In the genomic region with DNA sequence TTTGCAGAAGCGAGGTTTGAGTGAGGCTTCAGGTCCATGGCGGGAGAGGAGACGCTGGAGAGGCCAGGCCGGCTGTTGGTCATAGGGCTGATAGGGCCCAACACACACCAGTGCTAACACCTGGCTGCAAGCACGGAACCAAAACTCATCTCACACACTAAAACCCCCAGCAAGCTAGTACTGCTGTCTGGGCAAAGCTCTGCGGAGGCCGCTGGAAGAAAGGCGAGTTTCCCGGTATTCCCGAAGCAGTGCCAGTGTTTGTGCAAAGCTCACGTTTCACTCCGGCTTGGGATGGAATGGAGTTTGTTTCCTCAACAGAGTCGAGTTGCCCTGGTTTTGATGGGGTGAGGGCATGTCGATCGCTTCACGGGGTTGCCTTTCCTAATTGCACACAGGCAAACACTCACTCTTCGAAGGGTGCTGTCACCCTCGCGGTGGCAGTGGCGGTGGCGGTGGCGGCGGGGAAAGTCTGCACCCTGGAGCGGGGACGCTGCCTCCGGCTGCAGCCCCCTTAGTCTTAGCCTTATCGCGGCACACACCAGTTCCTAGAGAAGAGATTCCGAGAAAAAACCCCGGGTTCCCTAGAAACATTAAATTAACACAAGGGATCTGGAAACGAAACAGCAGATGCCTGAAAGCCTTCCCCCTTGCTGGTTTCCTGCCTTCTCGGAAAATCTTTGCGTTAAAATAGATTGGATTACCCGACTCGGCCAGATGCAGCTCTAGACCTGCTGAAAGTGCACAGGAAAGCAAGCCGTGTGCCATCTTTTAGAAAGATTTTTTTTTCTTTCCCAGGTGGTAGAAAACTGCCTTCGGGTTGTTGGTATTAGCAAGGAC, we compare ENCODE assay signal across 8 mouse cellular contexts. TPM values are rescaled to one million over a fixed set of nuclear protein-coding genes. Genes with fewer than 3 reads are reported as not detected.
DNase-seq lines count a peak whose midpoint lies in the region; ATAC-seq and TF ChIP-seq lines count a peak whose summit lies in the region.

No protein-coding gene starts in this region.

- peak; percentile 35 for TF ChIP-seq POLR2A in myocyte (IDR thresholded peaks at IDR 0.05; ENCODE audit: insufficient read length, low read depth)

- no peak for TF ChIP-seq CTCF in layer of hippocampus, adult 2 months (conservative IDR thresholded peaks at IDR 0.05)

- peak overlapping the region; percentile 79 for H3K27ac ChIP-seq in layer of hippocampus, adult 2 months
- no peak overlapping the region for H3K27ac ChIP-seq in liver, embryonic 12.5 days

- H3K4me3 ChIP-seq in layer of hippocampus, adult 2 months, result peak overlapping the region; percentile 53
- peak overlapping the region; percentile 44 for H3K4me3 ChIP-seq in liver, embryonic 12.5 days
- peak overlapping the region; percentile 16 for H3K4me3 ChIP-seq in myocyte

- intact Hi-C loops in gastrocnemius, postnatal 14 days (cut with DNase I; ENCODE audit: low total_unique reads), result loop anchor here (5.0 kb wide), 1 partner anchor 53 kb away; no protein-coding TSS in a partner anchor

- no peaks in the 10 kb centered on the region for H3K36me3 ChIP-seq in liver, embryonic 12.5 days
- H3K36me3 ChIP-seq in myocyte (ENCODE audit: control insufficient read depth, insufficient read depth), result no peaks in the 10 kb centered on the region

- peak in 1 of 2 experiments; percentile 18 for DNase-seq in layer of hippocampus, adult 2 months (ENCODE audit: low spot score in 2 of 2)
- no peak for DNase-seq in layer of hippocampus, adult 9-10 months (ENCODE audit: low spot score)
- peak; percentile 55 for DNase-seq in gastrocnemius, postnatal 14 days
- DNase-seq in induced T-regulatory cell, adult 2 months (ENCODE audit: low read depth), result peak; percentile 80
- DNase-seq in testis, postnatal 10 days (ENCODE audit: low spot score), result peak; percentile 64

- H3K4me1 ChIP-seq in liver, embryonic 12.5 days, result peaks cover 36% of the 10 kb centered on the region

- H3K9ac ChIP-seq in liver, embryonic 12.5 days, result peak overlapping the region; percentile 40

- H3K79me2 ChIP-seq in myocyte (ENCODE audit: control insufficient read depth, insufficient read depth), result no peaks in the 10 kb centered on the region

- peaks cover 50% of the 10 kb centered on the region for H3K27me3 ChIP-seq in liver, embryonic 12.5 days (replicated peaks)
- H3K27me3 ChIP-seq in myocyte (ENCODE audit: control insufficient read depth, insufficient read depth, insufficient read length), result no peaks in the 10 kb centered on the region

- no peaks in the 10 kb centered on the region for H3K9me3 ChIP-seq in liver, embryonic 12.5 days (replicated peaks)

- peak overlapping the region; percentile 66 for H3K4me2 ChIP-seq in liver, embryonic 12.5 days
- peak overlapping the region; percentile 77 for H3K4me2 ChIP-seq in myocyte (ENCODE audit: low read depth)

- H3ac ChIP-seq in myocyte (ENCODE audit: control insufficient read depth, insufficient read length), result no peak overlapping the region

- peak; percentile 63 for ATAC-seq in common myeloid progenitor, adult 5-6 weeks (replicated peaks; ENCODE audit: low read depth, poor library complexity, severe bottlenecking)
- peak; percentile 63 for ATAC-seq in liver, embryonic 12.5 days

- 5% methylated on average over 37 of the region's 37 CpGs for WGBS in liver, embryonic 12.5 days (ENCODE audit: insufficient replicate concordance)

TF ChIP-seq in myocyte, 11 proteins besides CTCF, POLR2A, EP300 and RAD21:
- TF ChIP-seq MYOD1 (IDR thresholded peaks at IDR 0.05; ENCODE audit: control insufficient read depth in 1 of 3, insufficient read length in 2 of 3, low read depth in 2 of 3), result peak in 1 of 3 experiments; percentile 0
- TF ChIP-seq USF1 (IDR thresholded peaks at IDR 0.05; ENCODE audit: low read depth), result no peak

RNA-seq across cellular contexts. Expression of gene Cradd, which starts 59.2 kb away (rescaled TPM):
- 1 to 10 TPM; 5.6 to 7.2 TPM for total RNA-seq in layer of hippocampus, adult 2 months (2021)
- 0.53 and 3.7 TPM in 2 replicates for total RNA-seq in common myeloid progenitor, adult 5-6 weeks (2017)
- total RNA-seq in gastrocnemius, postnatal 14 days (2021), result 10 to 100 TPM; 10.5 to 12.0 TPM
- 5.0 and 5.1 TPM in 2 replicates for polyA plus RNA-seq in liver, embryonic 12.5 days (2016; fragmentation: Nextera tagmentation; extraction: Ambion mirVana)
- 9.5 TPM for polyA plus RNA-seq in myocyte (2012; fragmentation: generic; extraction: Trizol)
